Mouse (Mus musculus): Measurements from ENCODE around the gene Clcn6. TPM values are rescaled to one million over a fixed set of nuclear protein-coding genes. Genes with fewer than 3 reads are reported as not detected.
A peak's percentile ranks its signal among the peaks of the same experiment; 100 is the strongest.

Clcn6 gene
- polyA plus RNA-seq, 1 experiment from 2014 or later: 22.4 TPM

DNA sequence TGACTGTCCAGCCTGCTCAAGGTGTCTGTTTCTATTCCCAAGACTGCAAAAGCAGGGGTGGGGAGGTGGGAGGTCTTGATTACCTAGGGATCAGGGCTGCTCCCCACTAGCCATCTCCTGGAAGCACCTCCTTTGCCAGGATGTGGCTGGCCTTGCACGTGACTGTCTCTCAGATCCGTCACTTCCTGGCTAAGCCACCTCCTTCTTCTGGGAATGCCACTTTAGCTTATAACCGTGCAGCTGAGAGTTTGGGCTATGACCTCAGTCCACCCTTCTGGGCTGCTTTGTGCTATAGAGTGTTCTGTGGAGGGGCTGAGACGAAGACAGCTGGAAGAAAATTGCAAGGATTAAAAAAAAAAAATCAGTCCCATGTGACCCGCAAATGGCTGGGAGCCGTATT is 75.8 kb downstream of the Clcn6 start:
- 56% methylated on average over 6 of the region's 6 CpGs for WGBS
- no peak overlapping the region for H3K4me3 ChIP-seq (replicated peaks)
- no peaks in the 10 kb centered on the region for H3K27me3 ChIP-seq
- no peaks in the 10 kb centered on the region for H3K9me3 ChIP-seq
- no peaks in the 10 kb centered on the region for H3K4me1 ChIP-seq
- H3K36me3 ChIP-seq (replicated peaks): no peaks in the 10 kb centered on the region
- ATAC-seq (ENCODE audit: low FRiP score): no peak
- no peak overlapping the region for H3K4me2 ChIP-seq
- no peak overlapping the region for H3K27ac ChIP-seq
- H3K9ac ChIP-seq: no peak overlapping the region

DNA sequence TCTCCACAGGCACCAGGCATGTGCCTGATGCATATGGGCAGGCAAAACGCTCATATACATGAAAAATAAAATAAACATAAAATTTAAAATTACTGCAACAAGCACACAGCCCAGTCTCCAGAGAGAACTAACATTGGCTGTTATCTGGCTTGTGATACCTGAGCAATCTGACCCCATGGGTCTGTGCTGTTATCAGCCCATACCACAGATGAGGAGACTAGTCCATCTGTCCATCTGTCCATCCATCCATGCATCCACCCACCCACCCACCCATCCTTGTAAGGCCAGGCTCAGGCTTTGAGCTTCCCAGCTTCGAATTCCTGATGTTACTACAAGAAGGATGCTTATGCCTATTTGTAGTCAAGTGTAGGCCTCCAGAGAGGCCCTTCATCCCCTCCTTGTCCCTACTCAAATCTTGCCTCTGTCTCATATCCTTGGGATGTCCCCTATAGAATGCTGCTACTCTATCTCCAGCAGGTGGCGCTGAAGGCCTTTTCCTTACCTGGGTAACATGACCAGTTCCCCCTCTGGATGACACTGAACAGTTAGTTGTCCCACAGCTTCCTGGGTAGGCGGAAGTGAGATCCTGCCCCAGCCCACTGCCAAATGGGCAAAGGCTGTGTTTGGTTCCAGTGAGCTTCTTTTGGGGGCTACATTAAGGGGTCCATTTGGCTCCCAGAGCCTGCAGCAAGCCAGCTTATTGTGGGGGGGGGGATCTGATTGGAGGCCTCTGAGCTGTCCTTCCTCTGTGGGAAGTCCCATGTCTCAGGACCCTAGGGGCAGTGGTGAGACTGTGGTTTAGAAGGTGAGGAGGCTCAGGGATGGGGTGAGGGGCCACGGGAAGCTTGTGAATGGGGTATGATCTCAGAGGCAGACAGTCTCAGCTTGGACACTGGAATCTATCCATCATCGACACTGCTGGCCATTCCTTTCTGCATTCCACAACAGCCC is 78.5 kb downstream of the Clcn6 start:
- no peak overlapping the region for H3K4me3 ChIP-seq (replicated peaks)
- WGBS: 42% methylated on average over 6 of the region's 6 CpGs
- H3K4me2 ChIP-seq: no peak overlapping the region
- H3K9ac ChIP-seq: no peak overlapping the region
- H3K9me3 ChIP-seq: no peaks in the 10 kb centered on the region
- H3K27me3 ChIP-seq: no peaks in the 10 kb centered on the region; the same call in 1 of the 2 replicates
- peak; percentile 73; the same call in 1 of the 2 replicates for ATAC-seq (ENCODE audit: low FRiP score)
- no peak overlapping the region for H3K27ac ChIP-seq
- no peaks in the 10 kb centered on the region for H3K36me3 ChIP-seq (replicated peaks)
- H3K4me1 ChIP-seq: no peaks in the 10 kb centered on the region

DNA sequence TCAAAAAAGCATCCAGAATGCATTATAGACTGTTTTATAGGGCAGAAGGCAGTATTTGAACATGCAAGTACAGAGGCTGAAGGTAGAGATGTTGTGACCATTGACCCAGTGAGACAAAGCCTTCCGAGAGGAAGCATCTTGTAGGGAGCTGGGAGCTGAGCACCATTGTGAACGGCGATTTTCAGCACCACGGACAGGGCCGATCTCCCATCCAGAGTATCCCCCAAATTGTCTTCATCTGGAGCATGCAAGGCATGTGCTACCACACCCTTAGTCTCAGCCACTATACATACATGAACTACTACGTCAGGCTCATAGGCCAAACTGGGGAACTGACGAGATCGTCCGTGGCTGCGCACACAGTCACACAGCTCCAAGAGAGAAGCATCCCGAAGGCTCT is 81.5 kb downstream of the Clcn6 start:
- Histone ChIP-seq H3K9ac (no peak overlapping the region), H3K27ac (no peak overlapping the region), H3K4me3 (replicated peaks) (no peak overlapping the region), H3K4me2 (no peak overlapping the region), H3K9me3 (no peaks in the 10 kb centered on the region), H3K27me3 (no peaks in the 10 kb centered on the region; the same call in 1 of the 2 replicates), H3K36me3 (replicated peaks) (no peaks in the 10 kb centered on the region), H3K4me1 (no peaks in the 10 kb centered on the region)
- 40% methylated on average over 11 of the region's 11 CpGs for WGBS
- ATAC-seq (ENCODE audit: low FRiP score): no peak

Other genes with a start within 250 kb of the Clcn6 start
- gene Zfp984, start 229.0 kb downstream of the Clcn6 start, polyA plus RNA-seq (2016; fragmentation: Nextera tagmentation; extraction: Ambion mirVana): 5.5 and 5.7 TPM in 2 replicates
- gene Zfp933, start 190.5 kb downstream of the Clcn6 start, polyA plus RNA-seq (2016; fragmentation: Nextera tagmentation; extraction: Ambion mirVana): 6.1 TPM in 2 replicates
- 53.8 and 61.4 TPM in 2 replicates for gene Miip, start 170.0 kb downstream of the Clcn6 start, polyA plus RNA-seq (2016; fragmentation: Nextera tagmentation; extraction: Ambion mirVana)
- 17.3 and 20.5 TPM in 2 replicates for gene Fv1, start 169.8 kb downstream of the Clcn6 start, polyA plus RNA-seq (2016; fragmentation: Nextera tagmentation; extraction: Ambion mirVana)
- 61.2 and 63.1 TPM in 2 replicates for gene Mfn2, start 134.1 kb downstream of the Clcn6 start, polyA plus RNA-seq (2016; fragmentation: Nextera tagmentation; extraction: Ambion mirVana)
- gene Plod1, start 102.1 kb downstream of the Clcn6 start, polyA plus RNA-seq (2016; fragmentation: Nextera tagmentation; extraction: Ambion mirVana): 21.6 and 24.9 TPM in 2 replicates
- 16.3 and 16.6 TPM in 2 replicates for gene 2510039O18Rik, start 97.9 kb downstream of the Clcn6 start, polyA plus RNA-seq (2016; fragmentation: Nextera tagmentation; extraction: Ambion mirVana)
- not detected in 2 replicates for gene Nppb, start 53.0 kb downstream of the Clcn6 start, polyA plus RNA-seq (2016; fragmentation: Nextera tagmentation; extraction: Ambion mirVana)
- 0.82 and 0.99 TPM in 2 replicates for gene Nppa, start 38.1 kb downstream of the Clcn6 start, polyA plus RNA-seq (2016; fragmentation: Nextera tagmentation; extraction: Ambion mirVana)
- 28.7 and 32.2 TPM in 2 replicates for gene Mthfr, start 256 bp upstream of the Clcn6 start, polyA plus RNA-seq (2016; fragmentation: Nextera tagmentation; extraction: Ambion mirVana)
- gene Agtrap, start 49.2 kb upstream of the Clcn6 start, polyA plus RNA-seq (2016; fragmentation: Nextera tagmentation; extraction: Ambion mirVana): 8.4 and 9.2 TPM in 2 replicates
- 76.1 and 81.6 TPM in 2 replicates for gene Mad2l2, start 91.6 kb upstream of the Clcn6 start, polyA plus RNA-seq (2016; fragmentation: Nextera tagmentation; extraction: Ambion mirVana)
- 6.4 and 8.0 TPM in 2 replicates for gene Draxin, start 91.9 kb upstream of the Clcn6 start, polyA plus RNA-seq (2016; fragmentation: Nextera tagmentation; extraction: Ambion mirVana)
- 14.9 and 16.4 TPM in 2 replicates for gene Fbxo6, start 113.3 kb upstream of the Clcn6 start, polyA plus RNA-seq (2016; fragmentation: Nextera tagmentation; extraction: Ambion mirVana)
- gene Fbxo44, start 121.7 kb upstream of the Clcn6 start, polyA plus RNA-seq (2016; fragmentation: Nextera tagmentation; extraction: Ambion mirVana): 57.5 and 60.5 TPM in 2 replicates
- 1.2 and 1.5 TPM in 2 replicates for gene Fbxo2, start 121.8 kb upstream of the Clcn6 start, polyA plus RNA-seq (2016; fragmentation: Nextera tagmentation; extraction: Ambion mirVana)
- 4.8 and 4.9 TPM in 2 replicates for gene Disp3, start 249.1 kb upstream of the Clcn6 start, polyA plus RNA-seq (2016; fragmentation: Nextera tagmentation; extraction: Ambion mirVana)

All from forebrain, embryonic 12.5 days (tissue).